Mouse (Mus musculus) liver, postnatal 0 days (tissue): Measurements from ENCODE around the gene Speg.

ENCODE experiments used
- CTCF ChIP-seq: sonication (generic); IDR thresholded peaks from 2 replicates; pipeline ENCODE4 v1.5.1; 2016; ENCODE audit warnings: antibody characterized with exemption, low read depth
- EP300 ChIP-seq: IDR thresholded peaks from 2 replicates; pipeline ENCODE4 v1.6.1; 2016; ENCODE audit warnings: antibody characterized with exemption, low read depth, mild to moderate bottlenecking

GRCm38 (mm10) chr1:75372450-75372849, 2.6 kb upstream of the Speg start:
- TF ChIP-seq CTCF (no peak), EP300 (no peak)
